Mouse (Mus musculus): ENCODE measurements around the gene 4930544G11Rik.

The 4930544G11Rik gene

DNA sequence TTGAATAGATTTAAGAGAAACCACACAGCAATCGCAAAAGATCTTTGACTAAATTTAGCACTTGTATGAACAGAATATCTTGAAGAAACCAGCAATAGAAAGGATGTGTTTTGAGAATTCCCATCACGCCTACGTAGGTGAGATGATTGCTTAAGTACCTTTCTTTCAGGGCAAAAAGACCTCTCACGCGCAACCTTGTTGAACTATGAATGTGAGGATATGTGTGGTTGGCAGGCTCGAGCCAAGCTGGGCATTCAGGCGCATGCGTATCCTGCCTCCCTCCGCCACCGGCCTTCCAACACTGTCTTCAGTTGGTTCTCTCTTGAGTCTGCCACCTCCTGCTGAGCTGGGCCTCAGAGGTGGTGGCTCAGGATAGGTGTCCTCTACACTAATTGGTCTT, at the start of gene 4930544G11Rik:
Gene 4930544G11Rik (plus strand): TSS at position 301 of the 400 bp plus-strand sequence.
- DNase-seq (ENCODE audit: low read depth, low spot score): no peak

GRCm38 (mm10) chr6:65906657-65907182, 45.7 kb upstream of the 4930544G11Rik start:
- no peak for DNase-seq (ENCODE audit: low read depth, low spot score)

GRCm38 (mm10) chr6:65915421-65915820, 37.0 kb upstream of the 4930544G11Rik start:
- DNase-seq (ENCODE audit: low read depth, low spot score): peak; percentile 17

DNA sequence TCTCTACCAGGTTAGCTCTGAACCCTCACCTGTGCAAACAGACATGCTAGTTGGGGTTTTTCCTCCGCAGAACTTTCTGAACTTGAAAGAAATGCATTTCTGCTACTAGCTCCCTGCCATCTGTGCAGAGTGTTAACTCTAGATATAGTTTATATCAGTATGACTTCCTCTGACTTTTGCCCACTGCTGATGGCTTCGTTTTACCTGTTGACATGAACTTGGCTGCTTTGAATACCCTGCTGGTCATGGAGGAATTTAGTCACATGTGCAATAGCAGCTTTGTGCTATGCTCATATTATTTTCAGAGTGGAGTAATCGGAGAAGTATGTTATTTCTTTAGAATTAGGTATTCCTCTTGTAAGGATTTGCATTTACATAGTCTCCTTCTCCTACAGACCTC, 30.7 kb upstream of the 4930544G11Rik start:
- DNase-seq (ENCODE audit: low read depth, low spot score): no peak

DNA sequence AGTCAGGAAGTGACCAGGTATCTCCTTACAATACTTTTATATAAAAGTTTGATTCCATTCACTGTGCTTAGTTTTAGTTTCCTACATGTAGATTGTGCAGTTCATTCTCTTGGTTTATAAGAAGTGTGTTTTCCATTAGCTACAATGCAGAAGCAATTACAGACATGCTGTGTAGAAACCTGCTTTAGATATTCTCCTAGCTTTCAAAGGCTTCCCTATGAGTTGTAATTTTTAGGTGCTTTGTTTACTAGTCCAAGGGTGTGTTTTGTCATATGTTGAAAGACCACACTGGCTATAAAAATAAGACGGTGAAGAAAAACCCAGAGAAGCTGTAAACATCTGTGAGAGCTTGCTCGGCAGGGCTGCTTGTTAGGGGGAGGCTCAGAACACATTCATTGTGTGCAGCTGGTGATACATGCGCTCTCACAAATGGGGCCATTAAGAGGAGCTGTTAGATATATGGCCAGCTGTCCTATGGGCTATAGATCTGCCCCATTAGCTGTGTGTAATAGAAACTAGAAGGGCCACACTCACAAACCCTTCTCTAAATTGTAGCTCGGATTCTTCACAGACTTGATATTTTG, 28.8 kb upstream of the 4930544G11Rik start:
- no peak for DNase-seq (ENCODE audit: low read depth, low spot score)

DNA sequence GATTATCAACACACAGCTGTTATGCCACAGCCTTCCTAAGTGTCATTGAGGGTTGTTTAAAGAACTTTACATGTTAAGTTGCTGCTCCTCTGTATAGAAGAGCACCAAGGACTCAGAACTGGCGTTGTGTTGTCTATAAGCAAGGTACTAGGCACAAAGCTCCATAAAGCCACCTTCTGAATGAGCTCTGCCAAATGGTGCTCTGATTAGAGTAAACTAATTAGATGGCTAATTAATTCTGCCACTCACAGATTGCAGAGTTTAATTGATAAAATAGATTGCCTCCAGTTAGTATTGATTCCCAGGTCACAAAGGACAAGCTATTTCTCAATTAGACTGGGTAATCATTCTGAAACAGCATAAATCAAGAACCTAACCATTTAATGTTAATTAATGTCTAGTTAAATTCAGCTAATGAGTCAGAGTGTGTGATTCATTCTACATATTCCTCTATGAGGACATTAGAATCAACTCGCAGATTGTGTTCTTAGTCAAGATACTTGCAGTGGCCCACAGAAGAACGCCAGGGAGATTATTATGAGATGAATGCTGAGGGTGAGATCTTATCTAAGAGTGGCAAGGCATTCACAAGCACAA, 26.6 kb upstream of the 4930544G11Rik start:
- DNase-seq (ENCODE audit: low read depth, low spot score): no peak

DNA sequence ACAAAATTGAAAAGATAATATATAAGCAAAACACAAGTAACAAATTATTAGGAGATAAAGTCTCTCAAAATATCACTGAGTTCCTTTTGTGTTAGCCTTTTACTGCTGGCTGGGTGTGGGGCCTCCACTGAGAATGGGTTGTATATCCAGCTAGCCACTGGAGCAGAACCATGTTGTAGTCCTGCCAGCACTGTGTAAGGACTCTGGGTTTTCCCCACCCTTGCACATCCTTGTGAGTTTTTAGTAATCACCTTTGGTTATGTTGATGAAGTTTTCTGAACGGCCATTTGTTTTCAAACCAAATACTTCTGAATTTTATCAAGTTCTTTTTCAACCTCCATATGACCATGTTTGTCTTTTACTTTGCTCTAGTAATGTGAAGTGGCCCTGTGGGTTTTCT, 21.9 kb upstream of the 4930544G11Rik start:
- no peak for DNase-seq (ENCODE audit: low read depth, low spot score)

DNA sequence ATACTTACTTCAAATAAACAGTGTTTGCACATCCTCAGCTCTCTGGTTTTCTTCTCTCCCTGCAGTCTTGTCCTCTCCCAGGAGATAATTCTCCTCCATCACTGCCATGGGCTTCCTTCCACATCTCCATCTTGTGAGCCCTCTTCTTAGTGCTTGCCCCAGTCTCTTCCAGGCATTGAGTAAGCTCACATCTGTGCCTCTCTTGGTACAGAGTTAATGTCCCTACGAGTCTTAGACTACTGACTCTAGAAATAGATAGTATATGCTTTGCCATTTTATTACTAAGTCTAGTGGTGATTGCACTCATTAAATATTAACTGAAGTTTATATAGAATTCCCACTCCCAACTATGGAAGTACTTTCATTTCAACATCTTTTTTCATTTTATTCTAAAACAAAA, 19.6 kb upstream of the 4930544G11Rik start:
- DNase-seq (ENCODE audit: low read depth, low spot score): no peak

DNA sequence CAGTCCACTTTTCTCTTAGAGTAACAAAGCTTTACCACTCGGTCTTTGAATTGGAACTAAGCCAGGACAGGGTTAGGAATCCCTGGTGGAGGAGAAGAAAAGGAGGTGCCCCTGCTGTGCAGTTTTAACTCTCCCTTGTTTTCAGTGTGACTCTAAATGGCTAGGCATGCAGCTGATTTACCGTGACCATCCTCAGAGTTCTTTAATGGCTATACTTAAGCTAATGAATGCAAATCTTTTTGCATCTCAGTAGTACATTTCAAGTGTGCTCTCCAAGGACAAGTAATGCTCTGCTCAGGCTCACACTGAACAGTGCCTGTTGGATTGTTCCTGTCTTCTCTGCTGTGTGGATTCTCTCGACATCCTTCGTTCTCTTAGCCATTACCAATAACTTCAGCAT, 19.2 kb upstream of the 4930544G11Rik start:
- no peak for DNase-seq (ENCODE audit: low read depth, low spot score)

- no peak for DNase-seq (ENCODE audit: low read depth, low spot score)
Measured at GRCm38 (mm10) chr6:65935566-65936281, 16.7 kb upstream of the 4930544G11Rik start.

DNA sequence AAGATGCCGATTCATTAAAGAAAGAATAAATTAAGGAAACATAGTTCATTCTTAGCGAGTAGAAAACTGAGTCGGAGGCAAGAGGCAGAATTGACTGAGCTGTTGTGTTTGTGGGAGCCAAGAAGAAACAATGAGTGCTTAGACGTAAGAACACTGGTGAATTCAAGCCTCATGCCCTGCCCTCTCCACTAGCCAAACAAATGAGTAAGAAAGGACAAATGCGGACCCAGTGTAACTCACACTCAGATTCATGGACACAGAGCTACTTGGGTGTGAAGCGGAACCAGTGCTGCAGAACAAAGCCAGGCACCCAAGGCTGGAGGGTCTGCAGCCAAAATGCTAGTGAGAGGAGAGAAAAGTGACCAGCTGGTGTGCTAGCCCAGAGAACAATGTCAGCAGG, 1.9 kb upstream of the 4930544G11Rik start:
- DNase-seq (ENCODE audit: low read depth, low spot score): peak; percentile 48

GRCm38 (mm10) chr6:65969386-65970111, 17.1 kb downstream of the 4930544G11Rik start:
- DNase-seq (ENCODE audit: low read depth, low spot score): no peak

DNA sequence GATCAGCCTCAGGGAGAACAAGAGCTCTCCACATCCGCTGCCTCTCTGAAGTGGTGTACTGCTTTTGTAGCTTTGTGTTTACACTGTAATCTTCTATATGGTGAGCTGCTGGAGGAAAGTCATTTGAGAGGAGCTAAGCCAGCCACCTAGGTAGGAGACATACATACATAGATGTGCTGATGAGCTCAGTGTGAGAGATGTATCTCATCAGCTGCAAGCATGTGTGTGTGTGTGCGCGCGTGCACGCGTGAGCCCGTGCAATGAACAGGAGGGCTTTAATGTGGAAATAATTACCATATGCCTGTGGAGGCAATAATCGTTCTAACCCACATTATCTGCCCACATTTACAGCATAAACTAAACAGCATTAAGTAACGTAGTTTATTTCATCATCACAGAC, 18.0 kb downstream of the 4930544G11Rik start:
- DNase-seq (ENCODE audit: low read depth, low spot score): no peak

- no peak for DNase-seq (ENCODE audit: low read depth, low spot score)
Measured at GRCm38 (mm10) chr6:65992081-65992480, 39.7 kb downstream of the 4930544G11Rik start.

DNA sequence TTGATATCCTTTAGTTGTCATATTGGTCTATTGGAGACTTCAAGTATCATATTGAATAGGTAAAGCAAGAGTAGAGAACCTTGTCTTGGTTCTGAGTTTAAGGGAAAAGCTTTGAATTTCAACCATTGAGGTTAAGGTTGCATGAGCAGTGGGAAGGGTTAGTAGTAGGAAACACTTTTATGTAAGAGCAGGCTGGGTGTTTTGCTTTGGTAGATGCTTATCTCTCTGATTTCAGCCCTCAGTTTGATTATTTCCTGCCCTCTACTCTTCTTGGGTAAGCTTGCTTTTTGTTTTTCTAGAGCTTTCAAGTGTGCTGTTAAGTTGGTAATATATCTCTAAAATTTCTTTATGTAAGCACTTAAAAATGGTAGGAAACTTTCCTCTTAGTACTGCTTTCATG, 45.9 kb downstream of the 4930544G11Rik start:
- no peak for DNase-seq (ENCODE audit: low read depth, low spot score)
